Mouse (Mus musculus): ENCODE results near the gene Snx21. TPM values are rescaled to one million over a fixed set of nuclear protein-coding genes. Genes with fewer than 3 reads are reported as not detected.
A peak's percentile ranks its signal among the peaks of the same experiment; 100 is the strongest.

Gene Snx21
- polyA plus RNA-seq, 1 experiment, result 1.5 TPM

DNA sequence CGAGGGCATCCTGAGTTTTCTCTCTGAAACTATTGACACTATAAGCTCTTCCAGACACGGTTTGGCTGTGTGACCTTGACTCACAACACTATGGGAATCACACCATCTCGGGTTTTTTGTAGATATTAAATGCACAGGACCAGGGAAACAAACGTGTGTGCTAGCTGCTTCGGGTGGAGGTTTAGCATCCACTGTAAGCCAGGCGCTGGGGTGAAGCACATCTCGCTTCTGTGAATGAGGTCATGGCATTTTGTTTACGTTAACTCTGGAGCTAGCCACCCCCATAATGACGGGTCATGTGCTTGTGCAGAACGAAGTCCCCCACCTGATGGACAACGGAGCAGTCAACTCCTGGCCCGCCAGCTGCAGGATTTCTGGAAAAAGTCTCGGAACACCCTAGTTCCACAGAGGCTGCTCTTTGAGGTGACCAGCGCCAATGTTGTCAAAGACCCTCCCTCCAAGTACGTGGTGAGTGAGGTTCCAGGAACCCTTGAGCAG lies 814 bp downstream of the Snx21 start:
- H3K36me3 ChIP-seq (ENCODE audit: control insufficient read depth), result peaks cover 33% of the 10 kb centered on the region
- no peaks in the 10 kb centered on the region for H3K9me3 ChIP-seq (ENCODE audit: control insufficient read depth, low read length)
- peaks cover 67% of the 10 kb centered on the region for H3K4me1 ChIP-seq (ENCODE audit: control insufficient read depth)
- H3K4me3 ChIP-seq (replicated peaks), result peak overlapping the region; percentile 72
- TF ChIP-seq TAL1 (IDR thresholded peaks at IDR 0.05; ENCODE audit: low read length) (no peak), GATA1 (IDR thresholded peaks at IDR 0.05; ENCODE audit: low read length) (no peak)
- peaks cover 56% of the 10 kb centered on the region for H3K27me3 ChIP-seq (ENCODE audit: control insufficient read depth)

GRCm38 (mm10) chr2:164787032-164787431 lies 1.4 kb downstream of the Snx21 start:
- Histone ChIP-seq H3K9me3 (ENCODE audit: control insufficient read depth, low read length) (no peaks in the 10 kb centered on the region), H3K4me1 (ENCODE audit: control insufficient read depth) (peaks cover 66% of the 10 kb centered on the region), H3K4me3 (replicated peaks) (no peak overlapping the region), H3K36me3 (ENCODE audit: control insufficient read depth) (peaks cover 39% of the 10 kb centered on the region), H3K27me3 (ENCODE audit: control insufficient read depth) (peaks cover 50% of the 10 kb centered on the region)
- no peak for TF ChIP-seq TAL1 (IDR thresholded peaks at IDR 0.05; ENCODE audit: low read length)
- TF ChIP-seq GATA1 (IDR thresholded peaks at IDR 0.05; ENCODE audit: low read length), result no peak

GRCm38 (mm10) chr2:164787779-164788178 lies 2.2 kb downstream of the Snx21 start:
- no peak for TF ChIP-seq TAL1 (IDR thresholded peaks at IDR 0.05; ENCODE audit: low read length)
- TF ChIP-seq GATA1 (IDR thresholded peaks at IDR 0.05; ENCODE audit: low read length), result no peak
- peaks cover 66% of the 10 kb centered on the region for H3K4me1 ChIP-seq (ENCODE audit: control insufficient read depth)
- peaks cover 46% of the 10 kb centered on the region for H3K36me3 ChIP-seq (ENCODE audit: control insufficient read depth)
- H3K27me3 ChIP-seq (ENCODE audit: control insufficient read depth), result peaks cover 43% of the 10 kb centered on the region
- H3K4me3 ChIP-seq (replicated peaks), result no peak overlapping the region
- no peaks in the 10 kb centered on the region for H3K9me3 ChIP-seq (ENCODE audit: control insufficient read depth, low read length)

- Histone ChIP-seq H3K27me3 (ENCODE audit: control insufficient read depth) (peaks cover 38% of the 10 kb centered on the region), H3K36me3 (ENCODE audit: control insufficient read depth) (peaks cover 53% of the 10 kb centered on the region), H3K4me1 (ENCODE audit: control insufficient read depth) (peaks cover 72% of the 10 kb centered on the region), H3K4me3 (replicated peaks) (peak overlapping the region; percentile 2), H3K9me3 (ENCODE audit: control insufficient read depth, low read length) (no peaks in the 10 kb centered on the region)
- TF ChIP-seq TAL1 (IDR thresholded peaks at IDR 0.05; ENCODE audit: low read length) (no peak), GATA1 (IDR thresholded peaks at IDR 0.05; ENCODE audit: low read length) (no peak)
Observed at GRCm38 (mm10) chr2:164788411-164788810, 2.8 kb downstream of the Snx21 start.

DNA sequence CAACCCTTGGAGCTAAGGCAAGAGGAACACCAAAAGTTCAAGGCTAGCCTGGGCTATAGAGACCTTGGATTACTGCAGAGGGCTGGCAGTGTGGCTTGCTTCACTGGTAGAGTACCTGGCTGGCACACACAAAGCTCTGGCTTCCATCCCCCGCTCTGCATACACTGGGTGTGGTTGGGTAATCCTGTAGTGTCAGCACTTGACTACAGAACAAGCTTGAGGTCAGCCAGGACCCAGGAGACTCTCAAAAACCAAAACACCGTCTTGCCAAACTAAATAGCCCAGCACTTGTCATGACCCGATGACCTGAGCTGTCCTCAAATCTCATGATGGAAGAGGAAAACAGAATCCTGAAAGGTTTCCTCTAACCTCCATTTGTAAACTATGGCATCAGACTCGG lies 4.8 kb downstream of the Snx21 start:
- Histone ChIP-seq H3K4me3 (replicated peaks) (no peak overlapping the region), H3K4me1 (ENCODE audit: control insufficient read depth) (peaks cover 65% of the 10 kb centered on the region), H3K9me3 (ENCODE audit: control insufficient read depth, low read length) (no peaks in the 10 kb centered on the region), H3K27me3 (ENCODE audit: control insufficient read depth) (peaks cover 18% of the 10 kb centered on the region), H3K36me3 (ENCODE audit: control insufficient read depth) (peaks cover 72% of the 10 kb centered on the region)
- TF ChIP-seq GATA1 (IDR thresholded peaks at IDR 0.05; ENCODE audit: low read length), result no peak
- TF ChIP-seq TAL1 (IDR thresholded peaks at IDR 0.05; ENCODE audit: low read length), result no peak

DNA sequence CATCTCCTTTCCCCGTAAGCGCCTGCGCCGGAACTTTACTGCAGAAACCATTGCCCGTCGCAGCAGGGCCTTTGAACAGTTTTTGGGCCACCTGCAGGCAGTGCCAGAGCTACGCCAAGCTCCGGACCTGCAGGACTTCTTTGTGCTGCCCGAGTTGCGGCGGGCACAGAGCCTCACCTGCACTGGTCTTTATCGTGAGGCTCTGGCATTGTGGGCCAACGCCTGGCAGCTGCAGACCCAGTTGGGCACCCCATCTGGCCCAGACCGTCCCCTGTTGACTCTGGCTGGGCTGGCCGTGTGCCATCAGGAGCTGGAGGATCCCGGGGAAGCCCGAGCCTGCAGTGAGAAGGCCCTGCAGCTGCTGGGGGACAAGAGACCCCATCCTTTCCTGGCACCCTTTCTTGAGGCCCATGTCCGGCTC lies 6.2 kb downstream of the Snx21 start:
- peaks cover 86% of the 10 kb centered on the region for H3K36me3 ChIP-seq (ENCODE audit: control insufficient read depth)
- peaks cover 4% of the 10 kb centered on the region for H3K27me3 ChIP-seq (ENCODE audit: control insufficient read depth)
- no peak for TF ChIP-seq TAL1 (IDR thresholded peaks at IDR 0.05; ENCODE audit: low read length)
- no peak for TF ChIP-seq GATA1 (IDR thresholded peaks at IDR 0.05; ENCODE audit: low read length)
- H3K9me3 ChIP-seq (ENCODE audit: control insufficient read depth, low read length), result no peaks in the 10 kb centered on the region
- H3K4me3 ChIP-seq (replicated peaks), result no peak overlapping the region
- H3K4me1 ChIP-seq (ENCODE audit: control insufficient read depth), result peaks cover 51% of the 10 kb centered on the region

DNA sequence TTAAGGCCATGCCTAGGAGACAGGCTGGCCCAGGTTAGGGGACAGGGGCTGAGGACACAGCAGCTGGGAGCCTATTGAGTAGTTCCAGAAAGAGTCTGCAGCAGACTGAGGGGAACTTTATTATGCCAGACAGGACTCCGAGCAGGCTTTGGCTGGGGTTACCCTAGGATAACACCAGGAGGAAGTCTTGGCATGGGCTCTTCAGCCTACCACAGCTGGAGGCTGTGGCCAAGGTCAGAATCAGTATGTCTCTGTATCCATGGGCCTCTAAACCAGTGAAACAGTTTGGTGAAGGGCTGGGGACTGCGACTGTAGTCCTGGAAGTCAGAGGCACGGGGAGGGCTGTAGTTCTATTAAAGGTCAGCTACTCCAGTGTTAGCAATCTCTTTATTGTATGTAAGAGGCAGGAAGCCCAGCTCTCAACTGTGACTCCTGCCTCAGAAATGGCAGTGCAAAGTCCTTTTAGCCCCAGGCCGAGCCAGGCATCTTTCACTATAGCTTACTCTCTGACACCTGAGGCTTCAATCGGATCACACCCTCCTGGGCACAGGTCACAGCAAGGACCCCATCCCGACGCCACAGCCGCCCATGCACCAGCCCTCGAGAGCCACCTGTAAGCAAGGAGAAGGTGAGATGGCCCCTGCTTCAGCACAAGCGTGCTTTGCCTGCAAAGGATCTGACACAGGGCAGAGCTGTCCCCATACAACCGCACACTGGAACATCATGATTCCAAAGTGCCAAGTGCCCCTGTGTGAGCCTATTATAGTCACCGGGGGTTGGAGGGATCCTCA lies 7.0 kb downstream of the Snx21 start:
- Histone ChIP-seq H3K4me3 (replicated peaks) (no peak overlapping the region), H3K4me1 (ENCODE audit: control insufficient read depth) (peaks cover 45% of the 10 kb centered on the region), H3K36me3 (ENCODE audit: control insufficient read depth) (peaks cover 92% of the 10 kb centered on the region), H3K9me3 (ENCODE audit: control insufficient read depth, low read length) (no peaks in the 10 kb centered on the region), H3K27me3 (ENCODE audit: control insufficient read depth) (no peaks in the 10 kb centered on the region)
- no peak for TF ChIP-seq TAL1 (IDR thresholded peaks at IDR 0.05; ENCODE audit: low read length)

DNA sequence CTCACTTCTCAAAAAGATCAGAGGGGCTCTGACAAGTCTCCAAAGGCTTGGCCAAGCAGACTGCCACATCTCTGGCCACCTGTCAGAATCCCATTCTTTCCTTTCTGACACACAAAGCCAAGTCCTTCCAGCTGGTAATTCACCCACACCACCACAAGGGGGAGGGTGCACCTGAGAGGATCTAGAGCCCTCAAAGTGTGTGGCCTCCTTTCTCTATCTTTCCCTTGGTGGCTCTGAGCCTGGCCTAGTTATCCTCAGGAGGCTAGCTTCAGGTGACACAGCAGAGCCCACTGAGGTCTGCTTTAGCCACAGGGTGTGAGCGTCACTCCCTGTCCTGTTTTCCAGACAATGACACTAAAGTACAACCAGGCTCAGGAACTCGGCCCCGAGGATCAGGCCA lies 7.6 kb downstream of the Snx21 start:
- Histone ChIP-seq H3K9me3 (ENCODE audit: control insufficient read depth, low read length) (no peaks in the 10 kb centered on the region), H3K36me3 (ENCODE audit: control insufficient read depth) (peaks cover 94% of the 10 kb centered on the region), H3K4me3 (replicated peaks) (no peak overlapping the region), H3K27me3 (ENCODE audit: control insufficient read depth) (no peaks in the 10 kb centered on the region), H3K4me1 (ENCODE audit: control insufficient read depth) (peaks cover 39% of the 10 kb centered on the region)
- no peak for TF ChIP-seq TAL1 (IDR thresholded peaks at IDR 0.05; ENCODE audit: low read length)
- TF ChIP-seq GATA1 (IDR thresholded peaks at IDR 0.05; ENCODE audit: low read length), result no peak

DNA sequence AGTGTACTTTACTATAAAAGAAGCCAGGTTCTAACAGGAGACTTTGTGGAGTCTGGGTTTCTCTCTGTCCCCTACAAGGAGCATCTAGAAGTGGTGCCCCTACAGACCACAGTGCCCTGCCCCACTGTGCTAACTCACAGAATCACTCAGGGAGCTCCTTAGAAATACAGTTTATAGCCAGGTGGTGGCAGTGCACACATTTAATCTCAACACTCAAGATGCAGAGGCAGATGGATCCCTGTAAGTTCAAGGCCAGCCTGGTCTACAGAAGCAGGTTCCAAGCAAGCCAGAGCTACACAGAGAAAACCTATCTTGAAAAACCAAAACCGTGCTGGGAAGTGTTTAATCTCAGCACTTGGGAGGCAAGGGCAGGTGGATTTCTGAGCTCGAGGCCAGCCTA lies 8.1 kb downstream of the Snx21 start:
- H3K4me1 ChIP-seq (ENCODE audit: control insufficient read depth), result peaks cover 33% of the 10 kb centered on the region
- peaks cover 94% of the 10 kb centered on the region for H3K36me3 ChIP-seq (ENCODE audit: control insufficient read depth)
- H3K4me3 ChIP-seq (replicated peaks), result no peak overlapping the region
- no peak for TF ChIP-seq GATA1 (IDR thresholded peaks at IDR 0.05; ENCODE audit: low read length)
- TF ChIP-seq TAL1 (IDR thresholded peaks at IDR 0.05; ENCODE audit: low read length), result no peak
- H3K9me3 ChIP-seq (ENCODE audit: control insufficient read depth, low read length), result no peaks in the 10 kb centered on the region
- H3K27me3 ChIP-seq (ENCODE audit: control insufficient read depth), result no peaks in the 10 kb centered on the region

All from erythroblast, embryonic 14.5 days (primary cell).